In the genomic region with DNA sequence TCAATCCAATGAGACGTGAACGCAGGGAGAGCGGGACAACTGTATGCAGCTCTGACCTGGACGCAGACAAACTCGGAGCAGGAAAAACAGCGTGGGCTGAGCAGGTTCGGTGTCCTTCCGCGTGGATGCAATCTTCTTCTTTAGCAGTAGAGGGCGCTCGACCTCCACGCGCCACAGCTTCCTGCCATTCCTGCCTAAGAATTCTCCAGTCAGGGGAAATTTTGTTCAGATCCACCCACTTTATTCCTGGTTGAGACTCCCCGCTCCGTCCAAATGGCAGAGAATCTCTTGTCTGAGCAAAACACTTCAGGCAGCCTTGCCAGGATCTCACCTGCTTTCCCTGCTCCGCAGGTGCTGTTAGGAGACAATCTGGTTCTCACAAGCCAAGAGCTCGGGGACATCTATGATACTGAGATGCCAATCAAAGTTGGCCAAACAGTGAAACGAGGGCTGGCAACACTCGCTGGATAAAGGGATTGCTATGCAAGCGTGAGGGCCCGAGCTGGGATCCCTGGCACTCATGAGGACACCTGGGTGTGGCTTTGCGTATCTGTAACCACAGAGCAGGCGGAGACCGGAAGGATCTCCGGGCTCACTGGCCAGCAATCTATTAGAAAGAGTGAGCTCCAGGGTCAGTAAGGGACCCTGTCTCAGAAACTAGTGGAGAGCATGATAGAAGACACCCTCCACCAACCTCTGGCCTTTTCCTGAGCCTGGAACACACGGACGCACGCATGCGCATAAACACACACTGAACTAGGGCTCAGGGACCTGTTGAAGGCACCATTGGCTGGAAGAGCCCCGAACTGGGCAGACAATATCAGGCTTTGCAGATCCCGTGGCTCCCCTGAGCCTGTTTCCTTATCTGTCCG, we compare ENCODE assay signal across 8 mouse cellular contexts. TPM values are rescaled to one million over a fixed set of nuclear protein-coding genes. Genes with fewer than 3 reads are reported as not detected.
A peak's percentile ranks its signal among the peaks of the same experiment; 100 is the strongest.
DNase-seq lines count a peak whose midpoint lies in the region; ATAC-seq and TF ChIP-seq lines count a peak whose summit lies in the region.

No protein-coding gene starts in this region.

- no peaks in the 10 kb centered on the region for H3K9me3 ChIP-seq in MEL (replicated peaks; ENCODE audit: insufficient read depth, low read length)
- no peaks in the 10 kb centered on the region for H3K9me3 ChIP-seq in forebrain, embryonic 15.5 days
- H3K9me3 ChIP-seq in neural tube, embryonic 14.5 days (ENCODE audit: control insufficient read depth, low read length) = no peaks in the 10 kb centered on the region

- peak; percentile 88 for DNase-seq in MEL (ENCODE audit: low read depth, low spot score)
- DNase-seq in cerebellum, adult 11-12 months = peak; percentile 75
- peak; percentile 51 for DNase-seq in heart, postnatal 25 days (ENCODE audit: low spot score)
- peak; percentile 67 to 86 for DNase-seq in layer of hippocampus, adult 18-20 months (ENCODE audit: low spot score in 2 of 2)
- DNase-seq in lung, adult 18-20 months = peak; percentile 71 to 73

- peaks cover 0 to 6% of the 10 kb centered on the region in 2 experiments; a peak in 2 of 4 replicates for H3K4me1 ChIP-seq in MEL (ENCODE audit: control insufficient read depth in 1 of 2, insufficient read depth in 2 of 2, low read length in 2 of 2)
- H3K4me1 ChIP-seq in forebrain, embryonic 15.5 days = peaks cover 18% of the 10 kb centered on the region
- H3K4me1 ChIP-seq in neural tube, embryonic 14.5 days (ENCODE audit: control insufficient read depth, insufficient read depth, low read length) = no peaks in the 10 kb centered on the region
- H3K4me1 ChIP-seq in testis, adult 2 months (ENCODE audit: control insufficient read depth, insufficient read depth, low read length) = peaks cover 10% of the 10 kb centered on the region

- WGBS in forebrain, embryonic 15.5 days = 5% methylated on average over 32 of the region's 32 CpGs
- 6% methylated on average over 32 of the region's 32 CpGs for WGBS in neural tube, embryonic 14.5 days

- intact Hi-C loops in heart, postnatal 25 days (cut with DNase I) = loop anchor here (1.0 to 5.0 kb wide), 5 partner anchors 29 to 257 kb away; no protein-coding TSS in a partner anchor

- no peaks in the 10 kb centered on the region; the same call in 1 of the 2 replicates for H3K79me2 ChIP-seq in MEL (ENCODE audit: control insufficient read depth, insufficient read depth, low read length, poor library complexity)

- H3K27ac ChIP-seq in MEL (ENCODE audit: control insufficient read depth, low read depth, low read length) = peak overlapping the region; percentile 76
- no peak overlapping the region for H3K27ac ChIP-seq in forebrain, embryonic 15.5 days (replicated peaks)
- H3K27ac ChIP-seq in neural tube, embryonic 14.5 days (ENCODE audit: low read depth, low read length) = no peak overlapping the region; the same call in 1 of the 2 replicates
- no peak overlapping the region for H3K27ac ChIP-seq in testis, adult 2 months (ENCODE audit: control insufficient read depth, insufficient read depth, low read depth, low read length)

- peak overlapping the region; percentile 65 to 70 for H3K4me3 ChIP-seq in MEL (ENCODE audit: control insufficient read depth in 1 of 2, insufficient read depth in 1 of 2, low read depth in 2 of 2, low read length in 2 of 2)
- H3K4me3 ChIP-seq in forebrain, embryonic 15.5 days = peak overlapping the region; percentile 35
- peak overlapping the region; percentile 27 for H3K4me3 ChIP-seq in neural tube, embryonic 14.5 days (ENCODE audit: low read depth, low read length)
- peak overlapping the region; percentile 66 for H3K4me3 ChIP-seq in testis, adult 2 months (ENCODE audit: control insufficient read depth, low read depth, low read length)

- peak overlapping the region; percentile 74 for H3K9ac ChIP-seq in MEL (ENCODE audit: control insufficient read depth, low read depth, low read length, poor library complexity, severe bottlenecking)
- H3K9ac ChIP-seq in forebrain, embryonic 15.5 days (replicated peaks) = peak overlapping the region; percentile 45
- 0 out of 2 replicates have a peak overlapping the region, but pooled peaks have one; percentile 21 for H3K9ac ChIP-seq in neural tube, embryonic 14.5 days (replicated peaks; ENCODE audit: low read depth, low read length)

- peak overlapping the region; percentile 71 for H3K4me2 ChIP-seq in forebrain, embryonic 15.5 days (replicated peaks)
- H3K4me2 ChIP-seq in neural tube, embryonic 14.5 days (ENCODE audit: low read depth, low read length) = peak overlapping the region; percentile 68

- TF ChIP-seq CTCF in MEL (IDR thresholded peaks at IDR 0.05 in 2 of 3, conservative IDR thresholded peaks at IDR 0.05 in 1 of 3; ENCODE audit: control insufficient read depth in 1 of 3, insufficient read depth in 1 of 3, low read depth in 2 of 3, low read length in 3 of 3, poor library complexity in 1 of 3, severe bottlenecking in 1 of 3) = peak; percentile 95 to 99 (median 95)
- peak; percentile 99 for TF ChIP-seq CTCF in testis, adult 2 months (IDR thresholded peaks at IDR 0.05; ENCODE audit: control insufficient read depth, insufficient read depth, insufficient replicate concordance, low read depth, low read length)

- no peak; a peak in 1 of 4 replicates for TF ChIP-seq EP300 in MEL (IDR thresholded peaks at IDR 0.05; ENCODE audit: low read depth in 1 of 2, low read length in 2 of 2)

- no peaks in the 10 kb centered on the region for H3K27me3 ChIP-seq in MEL (ENCODE audit: control insufficient read depth in 1 of 2, insufficient read depth in 2 of 2, low read length in 2 of 2)
- H3K27me3 ChIP-seq in forebrain, embryonic 15.5 days = no peaks in the 10 kb centered on the region
- H3K27me3 ChIP-seq in neural tube, embryonic 14.5 days (ENCODE audit: control insufficient read depth, insufficient read depth, low read length) = peaks cover 2% of the 10 kb centered on the region; the same call in 1 of the 2 replicates
- H3K27me3 ChIP-seq in testis, adult 2 months (ENCODE audit: control insufficient read depth, insufficient read depth, low read length) = no peaks in the 10 kb centered on the region

- peaks cover 0 to 6% of the 10 kb centered on the region in 2 experiments; a peak in 2 of 4 replicates for H3K36me3 ChIP-seq in MEL (ENCODE audit: control insufficient read depth in 1 of 2, insufficient read depth in 2 of 2, low read length in 2 of 2)
- H3K36me3 ChIP-seq in forebrain, embryonic 15.5 days = no peaks in the 10 kb centered on the region
- H3K36me3 ChIP-seq in neural tube, embryonic 14.5 days (ENCODE audit: control insufficient read depth, insufficient read depth, low read length) = no peaks in the 10 kb centered on the region
- H3K36me3 ChIP-seq in testis, adult 2 months (ENCODE audit: control insufficient read depth, insufficient read depth, low read length) = no peaks in the 10 kb centered on the region

- peak; percentile 99 for TF ChIP-seq RAD21 in MEL (IDR thresholded peaks at IDR 0.05; ENCODE audit: low read depth, low read length)

- peak; percentile 48; the same call in 1 of the 2 replicates for ATAC-seq in forebrain, embryonic 15.5 days (replicated peaks)
- peak; percentile 44; the same call in 1 of the 2 replicates for ATAC-seq in neural tube, embryonic 14.5 days (ENCODE audit: low read depth)

- peak in 1 of 2 experiments; percentile 54; a peak in 2 of 4 replicates for TF ChIP-seq POLR2A in MEL (IDR thresholded peaks at IDR 0.05; ENCODE audit: control insufficient read depth in 1 of 2, insufficient read depth in 1 of 2, low read depth in 1 of 2, low read length in 2 of 2, poor library complexity in 1 of 2)
- no peak for TF ChIP-seq POLR2A in testis, adult 2 months (IDR thresholded peaks at IDR 0.05; ENCODE audit: control insufficient read depth, low read depth, low read length)

TF ChIP-seq in MEL, 35 proteins besides CTCF, POLR2A, EP300 and RAD21 (continues in another document):
- no peak; the same call in 1 of the 2 replicates for TF ChIP-seq SIN3A (IDR thresholded peaks at IDR 0.05; ENCODE audit: low read length)

RNA-seq across cellular contexts. Expression of gene Hnf1a, which starts 8.6 kb away (rescaled TPM):
- 0.08 TPM in 1 of 2 replicates, not detected in the other for total RNA-seq in MEL (2012; rRNA removed)
- under 1 TPM in 1 of 2 experiments, not detected in 1; 0.28 TPM for polyA plus RNA-seq in MEL (2012; ENCODE audit: insufficient read depth in 1 of 2, insufficient read length in 2 of 2, low read depth in 1 of 2, low replicate concordance in 2 of 2, missing spikeins in 1 of 2)
- not detected in 2 replicates for polyA plus RNA-seq in forebrain, embryonic 15.5 days (2015; fragmentation: Nextera tagmentation; extraction: Ambion mirVana)
- not detected for total RNA-seq in heart, postnatal 25 days (2021)
- not detected for total RNA-seq in layer of hippocampus, adult 18-20 months (2021)
- 0.11 TPM in 1 of 2 replicates, not detected in the other for polyA plus RNA-seq in neural tube, embryonic 14.5 days (2014; fragmentation: Nextera tagmentation; extraction: Ambion mirVana)
- polyA plus RNA-seq in testis, adult 2 months (2012; rRNA removed) = 0.17 and 0.18 TPM in 2 replicates

RNA-seq across cellular contexts. Expression of gene Sppl3, which starts 31.5 kb away (rescaled TPM):
- 25.8 and 29.5 TPM in 2 replicates for total RNA-seq in MEL (2012; rRNA removed)
- polyA plus RNA-seq in MEL (2012; ENCODE audit: insufficient read depth in 1 of 2, insufficient read length in 2 of 2, low read depth in 1 of 2, low replicate concordance in 2 of 2, missing spikeins in 1 of 2) = 10 to 100 TPM in 1 of 2 experiments, not detected in 1; 50.9 TPM
- 19.2 and 31.7 TPM in 2 replicates for polyA plus RNA-seq in forebrain, embryonic 15.5 days (2015; fragmentation: Nextera tagmentation; extraction: Ambion mirVana)
- 10 to 100 TPM; 34.8 to 35.5 TPM for total RNA-seq in heart, postnatal 25 days (2021)
- total RNA-seq in layer of hippocampus, adult 18-20 months (2021) = 10 to 100 TPM; 76.9 to 77.9 TPM
- 32.7 and 33.4 TPM in 2 replicates for polyA plus RNA-seq in neural tube, embryonic 14.5 days (2014; fragmentation: Nextera tagmentation; extraction: Ambion mirVana)
- polyA plus RNA-seq in testis, adult 2 months (2012; rRNA removed) = 88.6 and 93.9 TPM in 2 replicates

RNA-seq across cellular contexts. Expression of gene 2210016L21Rik, which starts 37.5 kb away (rescaled TPM):
- total RNA-seq in MEL (2012; rRNA removed) = 14.4 and 16.2 TPM in 2 replicates
- polyA plus RNA-seq in MEL (2012; ENCODE audit: insufficient read depth in 1 of 2, insufficient read length in 2 of 2, low read depth in 1 of 2, low replicate concordance in 2 of 2, missing spikeins in 1 of 2) = 10 to 100 TPM in 1 of 2 experiments, not detected in 1; 46.1 TPM
- polyA plus RNA-seq in forebrain, embryonic 15.5 days (2015; fragmentation: Nextera tagmentation; extraction: Ambion mirVana) = 98.1 and 103 TPM in 2 replicates
- total RNA-seq in heart, postnatal 25 days (2021) = 10 to 100 TPM; 25.1 to 29.4 TPM
- 100 to 1,000 TPM; 228 to 232 TPM for total RNA-seq in layer of hippocampus, adult 18-20 months (2021)
- 125 and 139 TPM in 2 replicates for polyA plus RNA-seq in neural tube, embryonic 14.5 days (2014; fragmentation: Nextera tagmentation; extraction: Ambion mirVana)
- polyA plus RNA-seq in testis, adult 2 months (2012; rRNA removed) = 3.9 and 4.5 TPM in 2 replicates

RNA-seq across cellular contexts. Expression of gene Oasl1, which starts 56.4 kb away (rescaled TPM):
- total RNA-seq in MEL (2012; rRNA removed) = 8.2 and 11.5 TPM in 2 replicates
- 10 to 100 TPM in 1 of 2 experiments, not detected in 1; 33.3 TPM for polyA plus RNA-seq in MEL (2012; ENCODE audit: insufficient read depth in 1 of 2, insufficient read length in 2 of 2, low read depth in 1 of 2, low replicate concordance in 2 of 2, missing spikeins in 1 of 2)
- polyA plus RNA-seq in forebrain, embryonic 15.5 days (2015; fragmentation: Nextera tagmentation; extraction: Ambion mirVana) = 0.17 and 0.23 TPM in 2 replicates
- under 1 TPM; 0.78 TPM for total RNA-seq in heart, postnatal 25 days (2021)
- not detected for total RNA-seq in layer of hippocampus, adult 18-20 months (2021)
- 0.52 and 0.55 TPM in 2 replicates for polyA plus RNA-seq in neural tube, embryonic 14.5 days (2014; fragmentation: Nextera tagmentation; extraction: Ambion mirVana)
- 3.0 and 4.2 TPM in 2 replicates for polyA plus RNA-seq in testis, adult 2 months (2012; rRNA removed)

Comparison
In these comparisons a context has a peak if more than half of its experiments do, and no peak if none do; other contexts are left out.
1. H3K9ac ChIP-seq: peak in every context shown above with its lines; median percentile 74 in MEL; 45 in forebrain, embryonic 15.5 days; 21 in neural tube, embryonic 14.5 days.